Mouse (Mus musculus) T-cell, adult 66 days (primary cell): ENCODE measurements around the gene Hnrnpa3. TPM values are rescaled to one million over a fixed set of nuclear protein-coding genes. Genes with fewer than 3 reads are reported as not detected.

Source experiments
- total RNA-seq, 2 experiments: library from RNA; stranded (reverse); gene quantifications; 3 replicates in 1 of 2; 4 replicates in 1 of 2; pipeline ENCODE4 v1.2.4; 2023

Gene Hnrnpa3
- 100 to 1,000 TPM; 544 to 554 TPM for total RNA-seq

GRCm38 (mm10) chr2:75658727-75659628 is at the start of gene Hnrnpa3:
Hnrnpa3 (plus strand) TSS chr2:75659261.

GRCm38 (mm10) chr2:75704234-75705161 is 45.4 kb downstream of the Hnrnpa3 start, which contains the start of gene Nfe2l2:
Nfe2l2 (minus strand) TSS chr2:75704641.

Other genes with a start within 250 kb of the Hnrnpa3 start
- gene Nfe2l2, start 45.4 kb downstream of the Hnrnpa3 start, total RNA-seq = 10 to 100 TPM; 50.3 to 55.5 TPM
- 10 to 100 TPM; 38.9 to 49.2 TPM for gene Agps, start 172.9 kb downstream of the Hnrnpa3 start, total RNA-seq